Mouse (Mus musculus) neural tube, embryonic 11.5 days (tissue): ENCODE data around the gene Tbx15. TPM values are rescaled to one million over a fixed set of nuclear protein-coding genes. Genes with fewer than 3 reads are reported as not detected.
A peak's percentile ranks its signal among the peaks of the same experiment; 100 is the strongest.

Source experiments
- ATAC-seq: fragments of 200-750 bp; cut with Nextera tagmentation; 2 replicates; pipeline ENCODE4 v1.8.0; 2017; ENCODE audit warnings: moderate number of reproducible peaks, mild to moderate bottlenecking, moderate TSS enrichment, moderate library complexity; ENCODE audit not compliant: insufficient read depth, low FRiP score, low TSS enrichment
- DNase-seq: peaks from one replicate; pipeline ENCODE4 v3.0.0-alpha.2; 2015; ENCODE audit warnings: low spot score
- H3K27ac ChIP-seq: fragments of 300-500 bp; sonication (generic); 2 replicates; pipeline ENCODE4 v1.5.1; 2014; ENCODE audit warnings: low read depth, mild to moderate bottlenecking, low read length
- H3K27me3 ChIP-seq: fragments of 300-500 bp; sonication (generic); 2 replicates; pipeline ENCODE4 v1.6.1; 2014; ENCODE audit warnings: mild to moderate bottlenecking, low read length, mixed read lengths; ENCODE audit not compliant: control insufficient read depth, insufficient read depth
- H3K36me3 ChIP-seq: fragments of 300-500 bp; sonication (generic); 2 replicates; pipeline ENCODE4 v1.6.1; 2014; ENCODE audit warnings: mild to moderate bottlenecking, low read length, moderate library complexity, mixed read lengths; ENCODE audit not compliant: control insufficient read depth, insufficient read depth
- H3K4me1 ChIP-seq: fragments of 300-500 bp; sonication (generic); 2 replicates; pipeline ENCODE4 v1.6.1; 2014; ENCODE audit warnings: low read length, mixed read lengths; ENCODE audit not compliant: control insufficient read depth, insufficient read depth
- H3K4me2 ChIP-seq: fragments of 300-500 bp; sonication (generic); 2 replicates; pipeline ENCODE4 v1.6.1; 2014; ENCODE audit warnings: low read depth, mild to moderate bottlenecking, moderate library complexity
- H3K4me3 ChIP-seq: fragments of 300-500 bp; sonication (generic); 2 replicates; pipeline ENCODE4 v1.5.1; 2014; ENCODE audit warnings: low read depth, low read length
- H3K9ac ChIP-seq: fragments of 300-500 bp; sonication (generic); 2 replicates; pipeline ENCODE4 v1.6.1; 2014; ENCODE audit warnings: mild to moderate bottlenecking, low read length
- H3K9me3 ChIP-seq: fragments of 300-500 bp; sonication (generic); 2 replicates; pipeline ENCODE4 v1.6.1; 2016; ENCODE audit warnings: low read length; ENCODE audit not compliant: control insufficient read depth
- WGBS: fragments of 180-500 bp; shearing (Covaris S2); extraction: QIAGEN DNeasy Blood & Tissue Kit; methylation state at CpG from one replicate; pipeline ENCODE4 v1.1.7; 2014; 5-methylcytosine and 5-hydroxymethylcytosine counted together
- polyA plus RNA-seq: library from polyadenylated mRNA; unstranded; fragments of >200 nt; fragmentation: Nextera tagmentation; extraction: Ambion mirVana; gene quantifications from 2 replicates; pipeline ENCODE4 v1.2.1, GENCODE M21; 2014

Tbx15 gene
- polyA plus RNA-seq, 1 experiment from 2014 or later = 2.1 TPM

DNA sequence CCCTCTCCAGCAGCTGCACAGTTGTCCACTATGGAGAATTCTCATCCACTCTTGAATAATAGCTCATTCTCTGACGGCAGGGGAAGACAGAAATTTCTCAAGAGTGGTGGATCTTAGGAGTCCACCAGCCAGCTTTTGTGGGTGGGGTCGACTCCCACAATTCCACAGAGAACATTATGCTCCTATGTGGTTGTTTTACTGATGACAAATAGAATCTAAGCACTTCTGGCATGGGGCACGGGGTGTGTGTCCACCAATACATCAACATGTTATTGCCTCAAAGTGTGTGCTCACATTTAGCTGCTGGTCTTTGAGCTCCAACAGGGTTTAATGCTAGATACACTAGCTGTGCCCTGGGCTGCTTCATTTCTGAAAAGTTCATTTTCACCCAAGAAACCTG is 6.4 kb downstream of the Tbx15 start:
- 28% methylated on average over 3 of the region's 3 CpGs for WGBS

DNA sequence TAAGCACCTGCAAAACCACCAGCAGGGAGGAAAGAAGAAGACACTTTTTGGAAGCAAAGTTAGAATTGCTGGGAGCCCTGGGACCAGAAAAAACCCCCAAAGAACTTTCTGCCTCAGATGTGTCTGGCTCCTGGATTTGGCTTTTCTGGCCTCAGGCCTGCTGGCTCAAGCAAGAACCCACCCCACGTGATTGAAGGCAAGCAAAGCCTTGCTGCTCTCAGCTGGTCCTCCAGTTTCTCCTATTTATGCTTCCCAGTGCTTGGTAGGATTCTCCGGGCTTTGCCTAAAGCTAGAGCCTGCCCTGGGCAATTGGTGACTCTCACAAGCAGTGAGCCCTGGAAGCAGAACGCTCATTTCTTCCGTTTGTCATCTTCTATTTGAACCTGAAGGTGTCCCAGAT is 7.4 kb downstream of the Tbx15 start:
- no peak for ATAC-seq
- no peak overlapping the region for H3K9ac ChIP-seq
- H3K9me3 ChIP-seq = no peaks in the 10 kb centered on the region
- H3K4me1 ChIP-seq = no peaks in the 10 kb centered on the region
- H3K27me3 ChIP-seq = peaks cover 99% of the 10 kb centered on the region
- H3K36me3 ChIP-seq = no peaks in the 10 kb centered on the region
- no peak overlapping the region for H3K4me2 ChIP-seq
- H3K27ac ChIP-seq = no peak overlapping the region
- DNase-seq = peak; percentile 31
- H3K4me3 ChIP-seq = no peak overlapping the region
- 2% methylated on average over 4 of the region's 4 CpGs for WGBS

More for the DNA sequence above, 6.4 kb downstream of the Tbx15 start:
- ATAC-seq (no peak), DNase-seq (peak; percentile 8)
- peaks cover 99% of the 10 kb centered on the region for H3K27me3 ChIP-seq
- no peak overlapping the region for H3K9ac ChIP-seq
- H3K27ac ChIP-seq = no peak overlapping the region
- H3K4me1 ChIP-seq = no peaks in the 10 kb centered on the region
- no peak overlapping the region for H3K4me2 ChIP-seq
- no peaks in the 10 kb centered on the region for H3K9me3 ChIP-seq
- no peak overlapping the region for H3K4me3 ChIP-seq
- no peaks in the 10 kb centered on the region for H3K36me3 ChIP-seq

DNA sequence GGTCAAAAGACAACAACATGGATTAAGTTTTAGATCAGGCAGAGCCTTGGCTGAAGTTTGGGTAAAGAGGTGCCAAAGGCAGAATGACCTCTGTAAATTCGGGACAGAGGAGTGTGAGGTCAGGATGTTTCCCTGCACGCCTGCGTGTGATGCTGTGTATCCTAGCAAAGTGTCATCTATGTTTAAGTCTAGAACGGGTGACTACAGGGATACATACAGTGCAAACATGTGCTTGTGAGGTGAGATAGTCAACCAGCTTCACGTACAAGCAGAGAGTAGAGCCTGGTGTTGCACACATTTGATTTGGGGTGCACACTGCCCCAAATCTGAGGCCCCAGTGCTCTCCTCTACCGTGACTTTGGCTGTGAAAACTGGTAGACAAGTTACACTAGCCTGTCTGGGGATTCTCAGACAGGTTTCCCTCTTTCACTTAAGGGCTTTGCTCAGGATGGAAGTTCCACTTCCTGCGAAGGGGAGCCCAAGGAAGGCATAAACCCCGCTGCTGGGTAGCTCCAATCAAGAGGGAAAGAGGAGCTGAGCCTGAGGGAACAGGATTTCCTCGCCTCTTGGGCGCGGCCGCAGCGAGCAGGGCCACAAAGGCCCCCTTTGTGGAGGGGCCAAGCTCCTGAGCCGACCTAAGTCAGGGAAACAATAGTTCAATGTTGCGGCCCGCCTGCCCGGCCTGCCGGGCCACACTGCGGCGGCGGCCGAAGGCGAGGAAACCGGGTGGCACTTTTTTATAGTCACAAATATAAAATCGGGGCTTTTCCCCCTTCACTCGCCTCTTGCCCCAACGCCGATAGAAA is 8.0 kb downstream of the Tbx15 start:
- no peak for ATAC-seq
- Histone ChIP-seq H3K9me3 (no peaks in the 10 kb centered on the region), H3K9ac (no peak overlapping the region), H3K27me3 (peaks cover 99% of the 10 kb centered on the region), H3K4me2 (no peak overlapping the region), H3K27ac (no peak overlapping the region), H3K4me1 (no peaks in the 10 kb centered on the region), H3K36me3 (no peaks in the 10 kb centered on the region), H3K4me3 (no peak overlapping the region)
- WGBS = 1% methylated on average over 28 of the region's 28 CpGs
- peak; percentile 61 for DNase-seq

DNA sequence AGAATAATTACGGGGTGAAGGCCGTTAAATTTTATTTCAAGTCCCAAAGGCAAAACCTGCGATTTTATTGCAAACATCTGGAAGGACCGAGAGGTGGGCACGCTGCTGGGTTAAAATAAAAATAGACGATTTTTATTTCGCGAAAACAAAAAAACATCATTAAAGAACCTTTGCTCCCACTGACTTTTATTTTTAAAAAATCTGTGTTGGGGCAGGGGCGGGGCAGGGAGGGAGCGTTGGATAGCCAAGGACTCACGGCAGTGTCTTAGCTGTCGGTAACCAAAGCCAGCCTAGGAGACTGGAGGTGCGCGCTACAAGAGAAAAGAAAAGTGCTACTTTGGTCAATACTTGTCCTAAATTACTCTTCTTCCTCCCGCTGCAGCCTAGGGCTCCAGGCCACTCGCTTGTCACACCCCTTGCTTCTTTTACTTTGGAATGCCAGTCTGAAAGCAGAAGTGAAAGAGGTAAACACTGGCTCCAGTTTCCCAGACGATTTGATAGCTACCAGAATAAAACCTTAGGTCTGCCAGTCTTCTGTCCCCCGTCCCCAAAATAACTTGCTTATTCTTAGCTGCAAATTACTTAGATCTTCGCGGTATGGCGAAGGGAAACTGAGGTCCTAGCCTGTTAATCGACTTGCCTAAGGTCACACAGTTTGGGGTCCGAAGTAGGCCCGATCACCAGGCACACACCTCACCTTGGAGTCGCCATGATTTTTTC is 8.8 kb downstream of the Tbx15 start:
- ATAC-seq = no peak
- H3K9me3 ChIP-seq = no peaks in the 10 kb centered on the region
- H3K4me2 ChIP-seq = no peak overlapping the region
- H3K27me3 ChIP-seq = peaks cover 99% of the 10 kb centered on the region
- H3K27ac ChIP-seq = no peak overlapping the region
- H3K4me1 ChIP-seq = peaks cover 4% of the 10 kb centered on the region; the same call in 1 of the 2 replicates
- DNase-seq = peak; percentile 51
- H3K9ac ChIP-seq = no peak overlapping the region
- H3K36me3 ChIP-seq = no peaks in the 10 kb centered on the region
- H3K4me3 ChIP-seq = no peak overlapping the region
- 1% methylated on average over 25 of the region's 25 CpGs for WGBS

DNA sequence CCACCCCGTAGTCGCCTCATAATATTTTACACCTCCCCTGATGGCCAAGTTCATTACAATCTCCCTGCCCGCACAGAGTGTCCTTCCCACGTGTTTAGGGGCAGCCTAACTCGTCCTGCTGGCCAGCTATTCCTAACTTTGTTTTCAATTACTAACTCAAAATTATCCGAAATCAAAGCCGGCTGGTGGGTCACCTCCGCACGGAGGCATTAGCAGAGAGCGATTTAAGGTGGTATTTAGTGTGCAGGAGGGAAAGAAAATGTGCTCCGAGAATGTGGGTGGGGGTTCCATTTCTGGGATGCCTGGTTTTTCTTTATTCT is 9.3 kb downstream of the Tbx15 start:
- no peaks in the 10 kb centered on the region for H3K9me3 ChIP-seq
- H3K4me3 ChIP-seq = no peak overlapping the region
- no peak overlapping the region for H3K27ac ChIP-seq
- no peak overlapping the region for H3K9ac ChIP-seq
- ATAC-seq (no peak), DNase-seq (peak; percentile 17)
- no peak overlapping the region for H3K4me2 ChIP-seq
- H3K4me1 ChIP-seq = peaks cover 7% of the 10 kb centered on the region; the same call in 1 of the 2 replicates
- peaks cover 100% of the 10 kb centered on the region for H3K27me3 ChIP-seq
- WGBS = 2% methylated on average over 11 of the region's 11 CpGs
- H3K36me3 ChIP-seq = no peaks in the 10 kb centered on the region

DNA sequence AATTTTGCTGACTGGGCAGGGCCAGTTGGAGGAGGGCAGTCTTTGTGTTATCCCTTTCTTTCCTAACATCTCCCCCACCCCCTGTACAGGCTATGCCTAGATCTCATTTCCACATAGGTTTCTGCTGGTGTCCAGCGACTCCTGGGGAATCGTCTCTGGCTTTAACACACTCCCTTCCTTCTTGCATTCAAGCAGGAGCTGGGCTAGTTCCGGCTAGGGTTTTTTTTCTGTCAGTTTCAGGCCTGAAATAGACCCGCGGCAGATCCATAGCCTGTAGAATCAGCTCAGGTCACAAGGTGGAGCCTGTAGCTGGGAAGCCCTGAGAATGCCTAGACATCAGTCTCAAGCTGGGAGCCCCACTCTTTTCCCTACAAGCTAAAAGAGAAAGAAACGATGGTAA is 9.7 kb downstream of the Tbx15 start:
- ATAC-seq (no peak), DNase-seq (peak; percentile 48)
- no peak overlapping the region for H3K4me3 ChIP-seq
- no peak overlapping the region for H3K27ac ChIP-seq
- H3K9ac ChIP-seq = no peak overlapping the region
- no peak overlapping the region for H3K4me2 ChIP-seq
- H3K36me3 ChIP-seq = no peaks in the 10 kb centered on the region
- H3K27me3 ChIP-seq = peaks cover 99% of the 10 kb centered on the region
- H3K4me1 ChIP-seq = peaks cover 7% of the 10 kb centered on the region; the same call in 1 of the 2 replicates
- no peaks in the 10 kb centered on the region for H3K9me3 ChIP-seq
- WGBS = 0% methylated on average over 6 of the region's 6 CpGs

DNA sequence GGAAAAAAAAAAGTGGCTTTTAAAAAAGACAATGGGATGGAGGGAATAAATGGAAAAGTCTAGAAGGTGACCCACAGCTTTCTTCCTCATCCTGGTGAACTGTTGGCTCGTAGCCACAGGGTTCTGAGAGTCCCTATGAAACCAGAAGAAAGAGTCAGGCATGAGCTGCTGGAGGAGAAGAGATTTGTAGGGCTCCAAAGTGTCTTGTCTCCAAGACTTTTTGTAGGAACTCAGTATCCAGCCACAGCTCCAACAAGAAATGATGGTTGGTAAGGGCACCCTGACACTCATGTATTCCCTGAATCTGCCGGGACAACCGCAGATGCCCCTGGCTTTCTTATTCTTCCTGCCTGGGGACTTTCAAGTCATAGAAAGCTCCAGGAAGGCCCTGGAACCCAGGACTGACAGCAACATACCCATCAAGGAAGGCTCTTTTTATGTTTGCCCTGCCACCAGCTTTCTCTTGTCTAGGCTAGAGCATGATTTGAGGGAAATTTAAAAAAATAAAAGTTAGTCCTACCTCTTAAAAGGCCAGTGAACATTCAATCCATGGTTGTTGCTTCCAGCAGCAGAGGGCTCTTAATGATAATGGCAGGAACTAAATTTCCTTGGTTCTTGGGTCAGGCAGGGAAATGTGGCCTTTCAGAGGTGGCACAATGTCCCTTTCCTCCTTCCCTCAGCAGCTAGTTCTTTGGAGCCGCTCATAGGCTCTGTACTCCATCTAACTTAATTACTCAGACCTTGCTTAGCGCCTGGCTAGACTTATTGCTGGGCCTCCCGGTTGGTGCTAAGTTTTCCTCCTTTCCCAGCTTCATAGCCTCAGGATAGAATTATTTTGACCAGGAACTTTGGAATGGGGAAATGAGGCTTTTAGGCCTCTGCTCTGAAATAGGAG is 11.3 kb downstream of the Tbx15 start:
- no peaks in the 10 kb centered on the region for H3K9me3 ChIP-seq
- peak; percentile 19 for DNase-seq
- no peak for ATAC-seq

DNA sequence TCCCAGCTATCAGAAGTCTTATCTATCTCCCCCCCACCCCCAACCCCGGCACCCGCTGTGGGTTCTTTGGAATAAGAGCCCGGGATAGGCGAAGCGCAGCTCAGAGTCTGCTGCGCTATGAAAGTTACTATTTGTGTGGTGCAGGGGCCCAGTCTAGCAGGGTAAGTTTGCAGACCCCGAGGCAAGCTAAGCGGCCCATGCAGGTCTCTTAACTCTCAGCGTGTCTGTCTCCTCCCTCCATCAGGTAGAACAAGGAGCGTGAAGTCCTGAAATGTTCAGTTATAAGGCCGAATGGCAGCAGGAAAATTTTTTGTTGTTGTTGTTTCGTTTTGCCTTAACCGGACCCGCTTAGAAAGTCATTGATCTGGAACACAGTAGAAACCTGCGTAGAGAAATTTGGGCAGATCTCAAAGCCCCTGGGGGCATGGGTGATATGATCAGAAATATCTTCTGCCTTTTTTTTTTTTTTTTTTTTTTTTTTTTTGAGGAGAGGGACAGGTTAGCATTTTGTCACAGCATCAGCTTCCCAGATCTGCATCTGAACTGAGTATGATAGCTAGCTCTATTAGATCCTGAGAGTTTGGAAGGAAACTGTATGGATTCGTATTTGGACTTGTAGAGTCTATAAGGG is 12.4 kb downstream of the Tbx15 start:
- H3K27ac ChIP-seq = no peak overlapping the region
- DNase-seq = peak; percentile 38
- peaks cover 7% of the 10 kb centered on the region; the same call in 1 of the 2 replicates for H3K4me1 ChIP-seq
- H3K9ac ChIP-seq = no peak overlapping the region
- H3K4me3 ChIP-seq = no peak overlapping the region
- H3K4me2 ChIP-seq = no peak overlapping the region
- H3K9me3 ChIP-seq = no peaks in the 10 kb centered on the region
- peaks cover 98% of the 10 kb centered on the region for H3K27me3 ChIP-seq
- ATAC-seq = no peak
- no peaks in the 10 kb centered on the region for H3K36me3 ChIP-seq
- WGBS = 0% methylated on average over 16 of the region's 16 CpGs

More for the DNA sequence above, 11.3 kb downstream of the Tbx15 start:
- H3K4me1 ChIP-seq = peaks cover 7% of the 10 kb centered on the region; the same call in 1 of the 2 replicates
- H3K27me3 ChIP-seq = peaks cover 97% of the 10 kb centered on the region
- 6% methylated on average over 6 of the region's 6 CpGs for WGBS
- H3K9ac ChIP-seq = no peak overlapping the region
- no peak overlapping the region for H3K4me2 ChIP-seq
- H3K36me3 ChIP-seq = no peaks in the 10 kb centered on the region
- H3K4me3 ChIP-seq = no peak overlapping the region
- no peak overlapping the region for H3K27ac ChIP-seq
